Mouse (Mus musculus): ENCODE measurements around the gene Klk5.

The Klk5 gene

DNA sequence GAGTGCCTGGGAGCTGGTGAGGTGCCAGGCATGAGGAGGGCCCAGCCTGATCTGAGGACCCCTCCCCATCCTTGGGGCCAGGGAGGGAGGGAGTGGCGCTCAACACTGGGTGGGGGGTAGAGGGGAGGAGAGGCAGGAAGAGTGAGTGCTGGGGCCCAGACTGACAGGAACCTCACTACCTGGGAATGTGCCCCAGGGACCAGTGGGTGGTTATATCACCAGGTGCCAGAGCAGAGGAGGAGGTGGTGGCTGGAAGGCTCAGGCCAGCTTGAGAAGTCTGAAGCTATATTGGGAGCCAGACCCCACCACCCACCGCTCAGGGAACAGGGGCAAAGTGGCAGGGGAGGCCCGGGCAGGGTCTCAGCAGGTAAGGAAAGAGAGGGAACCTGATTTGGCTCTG, at the start of gene Klk5:
Gene Klk5, plus strand, starts transcription at position 271 of the 400 bp plus-strand sequence.
- no peak for DNase-seq (ENCODE audit: low spot score)

DNA sequence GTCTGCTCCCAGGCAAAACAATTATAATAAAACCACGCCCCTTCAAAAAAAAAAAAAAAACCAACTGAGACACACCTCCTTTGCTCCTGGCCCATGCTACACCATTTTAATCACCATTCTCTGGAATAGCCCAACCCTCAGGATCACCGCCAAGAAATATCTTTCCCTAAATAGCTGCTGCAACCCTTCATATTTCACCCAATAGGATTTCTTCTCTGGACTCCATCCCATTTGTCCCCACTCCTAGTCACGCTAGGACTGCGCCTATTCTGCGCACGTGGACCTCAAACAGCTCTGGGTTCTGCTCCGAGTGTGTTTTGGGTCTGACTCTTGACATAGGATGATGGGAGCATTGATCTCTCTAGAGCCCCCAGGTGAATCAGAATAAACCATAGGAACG, 45.4 kb upstream of the Klk5 start:
- peak; percentile 16 for DNase-seq (ENCODE audit: low spot score)

DNA sequence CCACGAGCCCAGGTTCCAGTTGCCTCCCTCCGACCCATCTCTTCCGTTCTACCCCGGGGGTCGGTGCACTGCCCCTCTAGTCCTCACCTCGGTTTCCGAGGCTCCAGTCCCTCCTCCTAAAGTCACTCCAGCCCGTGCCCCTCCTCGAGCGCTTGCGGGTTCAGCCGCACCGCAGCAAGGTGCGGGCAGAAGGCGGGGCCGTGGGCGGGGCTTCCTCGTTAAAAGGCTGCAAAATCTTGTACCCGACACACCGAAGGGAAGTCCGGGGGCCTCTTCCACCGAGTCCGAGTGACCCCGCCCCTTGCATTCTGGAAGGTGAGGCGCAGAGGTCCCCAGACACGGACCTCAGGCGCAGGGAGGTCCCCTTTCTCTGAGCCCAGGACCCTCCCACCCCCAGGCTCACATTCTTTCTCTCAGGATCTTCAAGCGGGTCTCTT, 44.4 kb upstream of the Klk5 start, which contains the start of gene Klk8:
Gene Klk8, plus strand, starts transcription at position 245 of the 437 bp plus-strand sequence.
- DNase-seq (ENCODE audit: low spot score), result peak; percentile 35

DNA sequence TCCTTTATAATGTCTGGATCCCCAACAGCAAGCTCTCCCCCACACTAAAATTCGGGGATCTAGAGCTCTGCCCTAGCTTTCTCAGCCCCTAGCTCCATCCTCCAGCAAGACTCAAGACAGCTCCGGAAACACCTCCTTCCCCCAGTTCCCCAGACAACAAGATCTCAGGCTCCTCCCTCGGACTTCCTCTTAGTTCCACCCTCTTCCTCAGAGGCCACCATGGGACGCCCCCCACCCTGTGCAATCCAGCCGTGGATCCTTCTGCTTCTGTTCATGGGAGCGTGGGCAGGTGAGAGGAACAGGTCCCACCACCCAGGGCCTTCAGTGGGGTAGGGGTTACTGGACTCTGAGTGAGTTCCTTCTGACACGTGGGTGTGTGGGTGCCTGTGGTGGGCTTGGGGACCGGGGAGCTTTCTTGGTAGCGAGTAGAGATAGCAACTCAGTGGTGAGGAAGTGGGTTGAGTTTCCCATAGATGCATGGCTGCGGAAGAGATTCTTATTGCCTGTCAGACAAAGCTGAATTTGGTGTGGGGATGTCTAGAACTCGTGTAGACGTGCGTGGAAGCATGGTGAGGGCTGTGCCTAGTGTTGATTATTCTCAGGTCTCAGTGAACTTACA, 43.8 kb upstream of the Klk5 start:
- DNase-seq (ENCODE audit: low spot score), result peak; percentile 3

DNA sequence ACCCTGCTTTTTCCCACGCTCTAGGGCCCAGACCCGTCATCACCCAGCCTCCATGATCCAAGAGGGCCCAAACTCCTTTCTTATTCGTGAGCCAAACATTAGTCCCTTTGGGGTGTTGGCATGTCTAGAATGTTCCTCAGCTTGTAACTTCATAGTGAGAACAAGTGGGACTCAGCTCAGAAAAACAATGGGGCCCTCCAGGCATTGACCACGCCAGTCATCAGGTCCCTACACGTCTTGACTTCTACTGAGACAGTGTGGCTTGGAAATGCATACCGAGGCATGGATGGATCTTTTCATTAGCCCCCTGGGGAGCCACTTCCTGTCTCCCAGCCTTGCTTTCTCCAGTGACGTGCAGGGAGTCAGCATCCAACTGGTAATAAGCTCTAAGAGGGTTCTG, 41.9 kb upstream of the Klk5 start:
- DNase-seq (ENCODE audit: low spot score), result no peak

DNA sequence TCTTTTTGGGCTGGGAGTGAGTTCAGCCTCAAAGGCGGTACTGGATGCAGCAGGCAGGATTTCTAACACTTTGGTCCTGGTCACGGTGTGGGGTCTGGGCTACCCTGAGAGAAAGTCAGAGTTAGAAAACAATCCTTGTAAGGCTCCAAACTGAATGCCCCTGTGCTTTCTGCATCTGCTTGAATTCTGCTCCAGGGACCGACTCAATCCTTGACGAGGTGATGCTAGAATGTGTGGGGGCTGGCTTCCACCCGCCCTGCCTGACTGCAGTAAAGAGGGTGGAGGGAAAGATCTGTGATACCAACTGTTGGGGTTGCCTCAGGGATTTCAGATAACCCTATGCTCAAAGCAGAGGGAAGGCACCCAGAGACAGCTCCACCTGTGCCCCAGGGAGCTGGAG, 30.8 kb upstream of the Klk5 start, which contains the start of gene Klk7:
Gene Klk7, plus strand, starts transcription at position 301 of the 400 bp plus-strand sequence.
- DNase-seq (ENCODE audit: low spot score), result no peak

DNA sequence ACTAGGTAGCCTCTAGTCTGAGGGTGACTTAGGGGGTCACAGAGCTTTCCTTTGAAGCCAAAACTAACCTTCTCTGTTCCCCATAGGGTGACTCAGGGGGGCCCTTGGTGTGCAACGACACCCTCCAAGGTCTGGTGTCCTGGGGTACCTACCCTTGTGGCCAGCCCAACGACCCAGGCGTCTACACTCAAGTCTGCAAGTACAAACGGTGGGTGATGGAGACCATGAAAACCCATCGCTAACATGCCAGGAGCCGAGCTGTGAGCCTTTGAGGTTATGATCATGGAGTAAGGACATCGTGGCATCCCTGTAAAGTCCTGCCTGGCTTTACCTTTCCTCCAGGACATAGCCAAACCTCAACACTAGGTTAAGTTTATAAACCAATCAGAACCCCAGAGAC, 26.6 kb upstream of the Klk5 start:
- DNase-seq (ENCODE audit: low spot score), result no peak

DNA sequence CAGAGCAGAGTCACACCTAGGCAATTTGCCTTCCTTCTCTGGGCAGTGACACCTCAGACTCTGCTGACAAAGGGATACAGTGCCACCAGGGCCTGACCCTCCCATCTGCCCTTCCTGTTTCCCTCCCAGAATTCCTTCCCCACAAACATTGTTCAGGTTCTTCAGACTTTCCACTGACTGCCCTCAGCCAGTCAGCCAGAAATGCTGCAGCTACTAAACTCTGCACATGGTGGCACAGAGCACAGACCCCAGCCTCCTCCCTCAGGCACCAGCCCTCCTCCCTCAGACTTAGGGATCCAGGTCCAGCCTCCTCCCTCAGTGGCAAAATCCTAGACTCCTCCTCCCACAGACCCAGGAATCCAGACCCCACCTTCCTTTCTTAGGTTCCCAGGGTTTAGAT, 25.0 kb upstream of the Klk5 start:
- no peak for DNase-seq (ENCODE audit: low spot score)

DNA sequence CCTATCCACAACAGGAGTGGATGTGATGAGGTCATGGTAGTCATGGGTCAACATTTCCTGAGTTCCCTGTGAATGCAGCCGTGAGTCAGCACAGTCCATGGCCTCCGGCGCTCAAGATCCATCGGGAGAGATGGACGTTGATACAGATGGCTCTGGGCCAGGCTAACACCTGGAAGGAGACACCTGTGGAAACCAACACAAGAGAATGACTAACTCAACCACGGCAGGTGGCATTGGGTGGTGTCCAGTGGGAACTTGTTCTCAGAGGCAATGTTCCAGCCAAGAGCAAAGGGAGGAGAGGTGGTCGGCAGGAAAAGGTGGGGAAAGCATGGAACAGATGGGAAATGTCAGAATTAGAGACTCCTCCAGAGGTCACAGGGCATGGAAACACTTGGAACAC, 20.2 kb upstream of the Klk5 start:
- DNase-seq (ENCODE audit: low spot score), result no peak

DNA sequence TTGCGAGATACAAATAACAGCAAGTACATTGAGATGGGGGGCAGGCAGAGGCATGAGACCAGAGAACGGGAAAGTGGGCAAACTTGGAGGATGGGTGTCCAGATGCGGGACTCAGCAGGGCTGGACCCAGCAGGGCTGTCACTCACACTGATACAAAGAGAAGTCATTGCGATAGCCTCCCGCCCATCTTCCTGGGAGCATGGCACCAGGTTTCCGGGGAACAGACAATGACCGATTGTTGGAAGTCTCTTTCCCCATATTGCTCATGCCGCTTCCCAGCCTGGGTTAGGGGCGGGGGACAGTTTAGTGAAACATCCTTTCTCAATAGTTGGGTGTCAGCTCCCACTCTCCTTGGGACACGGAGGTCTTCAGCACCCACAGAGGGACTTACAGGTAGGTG, 17.6 kb upstream of the Klk5 start, which contains the start of gene Klk6:
Gene Klk6, plus strand, starts transcription at position 301 of the 400 bp plus-strand sequence.
- no peak for DNase-seq (ENCODE audit: low spot score)

DNA sequence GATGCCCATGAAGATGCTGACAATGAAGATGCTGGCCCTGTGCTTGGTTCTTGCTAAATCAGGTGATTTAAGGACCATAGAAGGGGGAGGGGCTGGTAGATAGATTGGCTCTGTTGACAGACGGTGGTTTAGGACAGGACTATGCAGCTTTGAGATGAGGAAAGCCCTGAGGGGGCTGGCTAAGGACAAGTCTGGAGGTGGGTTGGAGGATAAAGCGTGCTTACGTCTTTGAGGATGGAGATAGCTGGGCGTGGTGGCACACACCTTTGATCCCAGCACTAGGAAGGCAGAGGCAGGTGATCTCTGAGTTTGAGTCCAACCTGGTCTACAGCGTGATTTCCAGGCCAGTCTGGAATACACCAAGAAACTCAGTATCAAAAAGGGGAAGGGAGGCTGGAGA, 15.7 kb upstream of the Klk5 start:
- DNase-seq (ENCODE audit: low spot score), result no peak

DNA sequence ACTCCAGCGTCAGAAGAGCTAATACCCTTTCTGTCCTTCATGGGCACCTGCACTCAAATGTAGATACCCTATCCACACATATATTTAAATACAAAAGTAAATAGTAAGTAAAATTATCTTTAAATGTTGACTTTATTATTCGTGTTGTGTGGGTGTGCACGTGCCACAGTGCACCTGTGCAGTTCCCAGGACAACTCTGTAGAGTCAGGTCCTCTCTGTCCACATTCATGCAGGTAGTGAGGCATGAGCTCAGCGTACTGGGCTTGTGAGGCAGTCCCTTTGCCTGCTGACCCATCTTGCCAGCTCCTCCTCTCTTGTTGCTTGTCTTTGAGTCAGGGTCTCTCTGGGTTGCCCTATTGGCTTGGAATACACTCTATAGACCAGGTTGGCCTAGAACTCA, 14.1 kb upstream of the Klk5 start:
- no peak for DNase-seq (ENCODE audit: low spot score)

DNA sequence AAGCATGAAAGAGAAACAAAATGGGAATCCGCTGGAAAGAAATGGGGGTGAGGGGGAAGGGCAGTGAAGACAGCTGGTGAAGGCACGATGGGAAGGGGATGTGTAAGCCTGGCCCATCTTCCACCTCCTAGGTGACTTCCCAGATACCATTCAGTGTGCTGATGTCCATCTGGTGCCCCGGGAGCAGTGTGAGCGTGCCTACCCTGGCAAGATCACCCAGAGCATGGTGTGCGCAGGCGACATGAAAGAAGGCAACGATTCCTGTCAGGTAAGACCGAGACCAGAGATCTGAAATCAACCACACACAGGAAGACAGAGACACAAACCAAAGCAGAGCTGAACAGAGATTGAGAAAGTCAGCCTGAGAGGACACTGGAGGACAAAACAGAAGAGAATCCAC, 12.8 kb upstream of the Klk5 start:
- no peak for DNase-seq (ENCODE audit: low spot score)

DNA sequence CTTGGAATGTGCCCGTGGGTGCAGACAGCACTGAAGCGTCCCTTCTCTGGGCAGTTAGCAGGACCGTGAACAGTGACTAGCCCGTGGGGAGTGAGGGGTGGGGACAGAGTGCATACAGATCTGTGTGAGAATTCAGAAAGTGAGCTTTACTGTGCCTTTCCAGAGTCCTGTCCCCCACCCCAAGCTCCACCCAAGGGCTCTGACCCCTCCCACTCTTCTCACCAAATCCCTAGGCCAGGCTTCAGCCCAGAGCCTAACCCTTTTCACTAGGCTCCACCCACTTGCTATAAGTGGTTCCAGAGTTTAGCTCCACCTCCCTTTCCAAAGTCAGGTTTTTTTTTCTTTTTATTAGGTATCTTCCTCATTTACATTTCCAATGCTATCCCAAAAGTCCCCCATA, 2.0 kb downstream of the Klk5 start:
- DNase-seq (ENCODE audit: low spot score), result no peak

DNA sequence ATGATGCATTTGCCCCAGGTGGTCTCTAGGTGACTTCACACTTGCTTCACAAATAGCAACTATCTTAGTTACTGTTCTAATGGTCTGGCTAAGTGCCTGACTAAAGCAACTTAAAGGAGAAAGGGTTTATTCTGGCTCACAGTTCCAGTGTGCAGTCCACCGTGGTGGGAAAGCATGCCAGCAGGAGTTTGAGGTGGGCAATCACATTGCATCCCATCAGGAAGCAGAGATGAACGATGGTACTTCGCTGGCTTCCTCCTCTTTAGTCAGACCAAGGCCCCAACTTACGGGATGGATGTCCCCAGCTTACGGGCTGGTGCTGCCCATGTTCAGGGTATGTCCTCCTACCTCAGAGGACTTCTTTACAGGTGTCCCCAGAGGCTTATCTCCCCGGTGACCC, 9.8 kb downstream of the Klk5 start:
- DNase-seq (ENCODE audit: low spot score), result no peak

DNA sequence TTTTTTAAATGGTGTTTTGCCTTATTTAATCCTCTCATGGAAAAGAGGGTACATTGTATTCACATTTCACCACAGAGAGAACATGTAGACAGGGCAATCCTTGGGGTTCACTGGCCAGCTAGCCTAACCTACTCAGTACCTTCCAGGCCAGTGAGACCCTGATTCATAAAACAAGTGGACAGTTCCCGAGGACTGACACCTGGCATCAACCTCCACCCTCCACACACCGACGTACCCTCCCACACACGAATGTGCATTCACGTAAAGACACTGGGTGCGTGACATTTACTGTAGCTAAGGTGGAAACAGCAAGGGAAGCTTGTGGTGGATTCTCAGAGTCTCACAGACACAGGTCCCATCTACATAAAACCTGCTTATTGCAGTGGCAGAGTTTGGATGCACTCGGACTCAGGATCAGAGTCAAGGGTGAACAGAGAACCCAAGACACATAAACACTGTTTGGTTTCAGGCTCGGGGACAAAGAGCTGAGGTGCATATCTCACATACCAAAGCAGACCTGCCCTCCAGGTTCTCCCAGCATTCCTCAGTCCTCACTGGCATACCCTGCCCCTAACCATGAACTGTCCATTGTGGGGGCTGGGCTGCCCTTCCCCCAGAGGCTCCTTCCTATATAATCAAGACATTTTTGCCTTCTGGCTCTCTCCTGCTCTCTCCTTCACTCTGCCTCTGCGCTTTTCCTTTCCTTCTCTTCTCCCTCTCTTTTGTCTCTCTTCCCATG, 13.0 kb downstream of the Klk5 start:
- DNase-seq (ENCODE audit: low spot score), result no peak

DNA sequence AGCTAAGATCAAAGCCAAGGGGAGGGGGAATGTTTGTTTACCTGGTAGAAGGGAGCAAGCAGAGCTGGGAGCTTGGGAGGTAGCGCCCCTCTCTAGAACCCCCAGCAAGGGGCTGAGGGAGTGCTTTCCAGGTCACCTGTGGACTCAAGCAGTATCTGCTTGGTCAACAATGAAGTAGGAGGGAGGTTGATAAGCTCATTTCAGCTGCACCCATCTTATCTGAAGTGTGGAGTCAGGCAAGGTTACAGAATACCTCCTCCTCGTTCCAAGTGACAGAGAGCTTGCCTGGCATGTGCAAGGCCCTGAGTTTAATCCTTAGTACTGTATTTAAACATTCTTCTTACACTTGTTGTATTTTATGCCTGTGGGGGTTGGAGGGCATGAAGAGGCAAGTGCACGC, 13.9 kb downstream of the Klk5 start:
- DNase-seq (ENCODE audit: low spot score), result no peak

DNA sequence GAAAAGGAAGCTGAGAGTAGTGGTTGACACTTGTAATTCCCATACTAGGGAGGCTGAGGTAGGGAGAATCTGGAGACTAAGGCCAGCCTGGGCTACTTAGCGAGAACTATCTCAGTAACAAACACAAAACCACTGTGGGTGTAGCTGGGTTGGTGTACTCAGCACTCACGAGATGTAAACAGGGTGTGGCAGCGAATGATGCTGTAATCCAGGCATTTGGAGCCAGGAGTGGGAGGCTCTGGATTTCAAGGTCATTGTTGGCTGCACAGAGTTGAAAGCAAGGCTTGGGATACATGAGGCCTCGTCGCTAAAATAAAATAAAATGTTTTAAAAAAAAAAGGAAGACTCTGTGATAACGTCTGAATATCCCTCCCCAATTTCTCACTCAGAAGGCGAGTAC, 14.5 kb downstream of the Klk5 start:
- DNase-seq (ENCODE audit: low spot score), result no peak

DNA sequence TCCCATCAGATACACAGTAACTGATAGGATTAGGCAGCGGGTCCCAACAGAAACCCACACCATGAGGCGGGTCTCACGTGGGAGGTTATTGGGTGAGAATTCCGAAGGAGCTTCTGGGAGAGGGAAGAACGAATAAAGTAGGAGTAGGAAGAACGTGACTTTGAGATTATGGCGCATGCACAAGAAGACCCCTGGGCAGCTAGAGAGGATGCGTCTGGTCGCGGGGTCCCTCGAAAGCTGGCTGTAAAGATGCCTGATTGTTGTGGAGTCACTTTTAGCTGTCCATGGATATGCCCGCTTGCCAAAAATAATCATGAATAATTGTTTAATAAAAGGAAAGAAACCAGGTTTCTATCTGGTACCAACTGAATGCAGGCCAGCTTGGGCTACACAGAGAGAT, 15.7 kb downstream of the Klk5 start:
- no peak for DNase-seq (ENCODE audit: low spot score)

DNA sequence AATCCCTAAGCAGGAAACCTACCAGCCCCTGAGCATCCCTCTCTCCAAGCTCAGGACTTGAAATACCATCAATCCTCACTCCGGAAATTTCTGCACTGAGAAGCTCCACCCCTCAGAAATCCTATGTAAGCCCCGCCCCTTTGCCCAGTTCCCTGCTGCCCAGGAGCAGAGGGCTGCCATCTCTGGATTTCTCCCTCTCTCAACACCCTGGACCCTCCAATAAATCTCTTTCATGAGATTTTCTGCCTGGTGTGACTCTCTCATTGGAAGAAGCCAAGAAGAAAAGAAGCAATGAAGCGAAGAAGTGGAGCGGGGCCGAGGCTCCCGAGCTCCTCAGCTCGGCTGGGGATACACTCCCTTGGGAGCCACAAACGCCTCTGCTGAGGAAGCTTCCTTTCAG, 18.6 kb downstream of the Klk5 start:
- DNase-seq (ENCODE audit: low spot score), result peak; percentile 41

DNA sequence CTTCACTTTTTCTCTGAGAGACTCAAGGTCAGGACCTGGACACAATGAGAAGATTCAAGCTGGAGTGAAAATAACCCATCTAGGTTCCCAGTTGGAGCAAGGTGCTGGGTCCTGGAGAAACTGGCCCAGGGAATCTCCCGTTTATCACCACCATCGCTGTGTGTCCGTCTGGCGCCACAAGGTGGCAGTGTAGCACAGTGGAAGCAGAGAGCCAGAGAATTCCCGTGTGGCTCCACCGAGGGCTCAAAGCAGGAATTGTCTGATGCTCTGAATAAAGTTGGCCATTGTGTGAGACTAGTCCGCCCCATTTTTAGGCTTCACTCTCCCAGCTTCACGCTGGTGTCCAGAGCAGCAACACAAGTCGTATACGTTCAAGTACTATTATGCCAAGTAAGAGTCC, 31.5 kb downstream of the Klk5 start:
- peak; percentile 83 for DNase-seq (ENCODE audit: low spot score)

DNA sequence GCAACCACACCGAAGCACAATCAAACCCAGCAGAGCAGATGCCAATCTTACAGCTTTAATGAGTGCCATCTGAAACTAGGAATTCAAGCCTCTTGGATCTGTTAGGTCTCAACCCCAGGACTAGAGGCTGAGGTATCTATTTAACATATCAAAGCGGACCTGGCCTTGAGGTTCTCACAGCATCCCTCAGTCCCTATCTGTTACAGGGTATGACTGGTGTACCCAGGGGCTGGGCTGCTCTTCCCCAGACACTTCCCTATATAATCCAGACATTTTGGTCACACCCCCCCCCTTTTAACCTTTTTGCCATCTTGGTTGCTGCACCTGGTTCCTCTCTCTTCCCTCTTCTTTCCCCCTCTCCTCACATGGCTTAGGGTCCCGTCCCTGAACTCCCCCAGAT, 31.9 kb downstream of the Klk5 start:
- DNase-seq (ENCODE audit: low spot score), result no peak

DNA sequence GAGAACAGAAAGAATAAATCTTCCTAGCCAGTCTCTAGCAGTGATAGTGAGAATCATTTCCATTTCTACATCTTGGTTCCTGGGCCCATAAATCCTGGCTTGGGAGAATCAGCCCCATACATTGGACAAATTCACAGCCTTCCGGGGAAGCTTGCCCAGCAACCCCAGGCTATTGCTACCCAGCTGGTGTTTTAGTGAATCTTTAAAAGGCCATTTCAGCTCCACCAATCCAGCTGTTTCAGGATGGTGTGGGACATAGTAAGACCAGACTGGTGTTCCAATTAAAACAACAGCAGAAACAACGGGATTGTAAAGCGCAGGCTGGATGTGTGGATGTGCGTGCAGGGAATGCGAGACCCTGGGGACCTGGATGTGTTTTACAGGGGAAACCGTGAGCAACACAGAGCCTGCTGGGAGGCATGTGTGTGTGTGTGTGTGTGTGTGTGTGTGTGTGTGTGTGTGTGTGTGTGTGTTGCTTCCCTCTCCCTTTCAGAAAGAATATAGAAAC, 33.2 kb downstream of the Klk5 start:
- DNase-seq (ENCODE audit: low spot score), result no peak

DNA sequence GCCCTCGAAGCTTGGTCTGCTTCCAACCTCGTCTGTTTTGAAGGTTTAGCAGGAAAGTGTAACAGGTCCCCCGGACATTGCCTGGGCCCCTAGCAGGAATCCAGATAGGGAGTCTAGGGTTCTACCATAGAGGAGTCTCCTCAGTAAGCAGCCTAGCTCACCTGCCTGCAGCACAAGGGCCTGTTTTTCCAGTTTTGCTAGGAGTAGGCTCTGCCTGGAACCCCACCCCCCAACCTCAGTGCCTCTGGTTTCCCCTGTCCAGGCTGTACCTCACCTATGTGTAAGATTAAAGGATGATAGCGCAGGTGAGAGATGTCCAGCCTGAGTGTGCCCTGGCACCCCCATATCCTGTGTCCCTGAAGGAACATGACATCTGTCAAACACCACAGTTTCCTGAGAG, 34.7 kb downstream of the Klk5 start:
- DNase-seq (ENCODE audit: low spot score), result no peak

Measured in retina, embryonic 14.5 days (tissue).